Mouse (Mus musculus) cortical plate, adult 2 months (tissue): Measurements from ENCODE around the gene Zmiz1.

Experiments
- CTCF ChIP-seq: fragments of 200-500 bp; IDR thresholded peaks from 2 replicates; pipeline ENCODE4 v1.5.1; 2011; ENCODE audit warnings: mild to moderate bottlenecking, control low read depth, low read length; ENCODE audit not compliant: insufficient read depth; ENCODE audit errors: extremely low read depth
- POLR2A ChIP-seq: fragments of 200-500 bp; IDR thresholded peaks from 2 replicates; pipeline ENCODE4 v1.6.1; 2011; ENCODE audit warnings: mild to moderate bottlenecking, low read length, control low read depth; ENCODE audit not compliant: insufficient read depth; ENCODE audit errors: extremely low read depth

GRCm38 (mm10) chr14:25549125-25549524, 90.1 kb downstream of the Zmiz1 start:
- TF ChIP-seq CTCF (no peak), POLR2A (no peak)
